Mouse (Mus musculus) frontal cortex, postnatal 25 days (tissue): ENCODE measurements around the gene Palld.

Experiments
- DNase-seq, 2 experiments: peaks; one replicate each; pipeline ENCODE4 v3.0.0; 2022; ENCODE audit warnings: low spot score in 2 of 2

Palld gene

DNA sequence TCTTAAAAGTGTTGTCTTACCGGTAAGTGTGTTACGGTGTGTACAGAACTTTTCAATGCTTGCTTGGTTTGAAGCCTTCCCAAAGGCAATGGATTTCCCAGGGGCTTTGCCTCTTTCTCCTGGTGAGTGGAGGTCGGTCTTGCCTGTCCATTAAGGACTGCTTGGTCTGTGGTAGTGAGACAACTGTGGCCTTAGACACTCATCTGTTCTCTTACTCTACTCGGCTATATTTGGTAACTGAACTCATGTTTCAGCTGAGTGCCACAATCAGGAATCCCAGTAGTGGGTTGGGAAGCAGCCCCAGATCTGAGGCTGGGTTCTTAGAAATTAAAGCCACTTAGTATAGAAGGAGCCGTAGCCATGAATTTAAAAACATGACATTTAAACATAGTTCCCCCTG lies at the start of gene Palld:
Palld (minus strand) TSS at position 170 of the 400 bp plus-strand sequence.
- DNase-seq, result no peak

- no peak for DNase-seq
Observed at GRCm38 (mm10) chr8:61937576-61937975, 35.1 kb upstream of the Palld start.

GRCm38 (mm10) chr8:61933243-61933642 lies 30.8 kb upstream of the Palld start:
- DNase-seq, result no peak

DNA sequence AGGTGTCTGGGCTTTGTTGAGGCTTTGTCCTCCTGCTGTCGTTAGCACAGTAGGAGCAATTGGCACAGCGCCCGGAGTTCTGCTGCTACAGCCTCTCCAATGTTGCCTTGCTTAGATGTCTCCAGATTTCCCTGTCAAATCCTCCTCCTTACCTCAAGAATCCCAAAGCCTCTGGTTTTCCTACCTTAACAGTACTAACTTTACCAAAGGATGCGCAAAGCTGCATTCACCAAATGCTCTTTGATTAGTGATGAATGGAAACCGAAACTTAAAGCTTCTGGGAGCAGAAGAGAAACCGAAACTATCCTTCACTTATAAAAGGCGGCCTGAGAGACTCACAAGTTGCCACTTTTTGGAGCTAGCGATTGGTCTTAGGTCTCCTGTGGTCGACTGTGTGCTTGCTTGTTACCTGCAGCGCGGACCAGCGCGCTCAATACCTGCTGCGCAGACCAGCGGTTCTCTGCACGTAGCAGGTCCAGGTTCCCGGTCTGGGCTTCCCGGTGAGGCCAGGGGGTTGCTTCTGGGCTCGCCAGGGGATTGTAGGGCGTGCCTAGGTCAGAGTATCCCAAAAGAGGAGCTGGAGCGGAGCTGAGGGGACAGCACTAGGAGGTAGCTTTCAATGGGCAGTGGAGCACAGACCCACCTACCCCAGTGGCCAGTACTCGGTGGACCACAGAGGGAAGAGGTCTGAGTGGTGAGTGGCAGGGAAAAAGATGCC lies 25.4 kb upstream of the Palld start, which contains the start of gene Ddx60:
Ddx60 (plus strand) TSS at position 311 of the 718 bp plus-strand sequence.
- DNase-seq, result peak; percentile 36 to 40

DNA sequence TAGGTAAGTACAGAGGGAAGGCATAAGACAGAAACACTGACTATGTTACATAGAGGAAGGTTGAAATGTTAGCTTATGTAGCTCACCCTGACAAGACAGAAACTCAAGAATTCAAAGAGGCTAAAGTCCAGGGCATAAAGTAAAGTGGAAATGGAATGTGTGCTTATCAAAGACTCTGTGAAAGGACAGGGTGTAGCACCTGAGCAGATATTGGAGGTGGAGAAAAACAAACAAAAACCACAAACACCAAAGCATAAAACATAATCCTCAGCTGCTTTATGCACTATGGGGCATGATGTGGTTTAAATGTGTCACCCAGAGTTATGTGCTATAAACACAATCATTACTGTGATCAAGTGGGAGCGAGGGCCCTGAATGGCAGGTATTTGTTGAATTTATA lies 22.0 kb upstream of the Palld start:
- no peak for DNase-seq

DNA sequence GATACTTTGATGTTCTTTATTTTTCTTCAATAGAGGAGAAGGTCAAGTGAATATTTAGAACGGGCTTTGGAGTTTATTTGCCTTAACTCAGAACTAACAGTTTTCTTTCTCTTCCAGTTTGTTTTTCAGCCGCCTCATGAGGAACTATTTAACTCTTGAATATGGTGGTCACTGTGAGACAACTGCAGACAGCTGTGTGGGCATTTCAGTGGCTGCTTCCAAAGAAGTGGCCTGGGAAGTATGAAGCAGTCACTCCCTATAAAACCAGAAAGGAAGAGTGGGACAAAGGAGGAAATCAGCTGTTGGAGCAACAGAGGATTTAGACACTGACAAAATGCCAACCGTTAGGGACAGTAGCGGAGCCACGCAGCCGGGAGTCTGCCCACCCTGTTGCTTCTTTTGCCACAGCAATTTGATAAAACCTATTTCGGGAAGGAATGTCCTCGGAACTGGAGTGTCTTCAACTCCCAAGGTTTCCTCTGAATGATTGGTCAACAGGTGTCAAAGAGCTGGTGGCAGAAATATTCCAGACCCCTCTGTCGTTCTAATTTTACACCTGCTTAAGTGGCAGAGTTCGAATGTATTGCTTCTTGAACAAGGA lies 19.1 kb upstream of the Palld start:
- DNase-seq, result no peak

GRCm38 (mm10) chr8:61920389-61920788 lies 17.9 kb upstream of the Palld start:
- DNase-seq, result no peak

DNA sequence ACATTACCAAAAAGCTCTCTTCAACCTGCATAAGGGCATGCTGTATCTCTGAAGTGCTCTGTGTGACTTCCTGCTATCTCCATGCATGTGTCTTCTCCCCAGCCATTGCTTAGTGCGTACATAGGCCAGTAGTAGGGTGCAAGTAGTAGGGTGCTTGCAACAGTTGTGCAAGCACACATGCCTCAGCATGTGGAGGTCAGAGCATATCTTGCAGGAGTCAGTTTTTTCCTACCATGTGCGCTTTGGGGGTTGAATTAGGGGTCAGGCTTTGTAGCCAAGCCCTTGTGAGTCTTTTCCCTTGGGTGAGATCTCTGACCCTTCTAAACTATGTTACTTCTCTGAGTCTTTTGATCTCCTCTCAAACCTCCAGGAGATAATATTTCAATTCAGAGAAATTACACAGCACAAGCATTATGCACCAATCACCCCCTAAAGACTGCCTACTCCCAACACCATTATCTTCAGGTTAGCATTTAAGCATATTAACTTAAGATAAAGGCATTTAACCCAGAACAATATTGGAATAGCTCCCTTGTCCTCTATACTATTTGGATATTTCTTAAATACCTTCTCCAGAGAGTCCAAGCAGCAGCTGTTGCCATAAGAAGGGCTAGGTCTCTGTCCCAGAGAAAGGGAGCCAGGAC lies 16.8 kb upstream of the Palld start:
- DNase-seq, result no peak

DNA sequence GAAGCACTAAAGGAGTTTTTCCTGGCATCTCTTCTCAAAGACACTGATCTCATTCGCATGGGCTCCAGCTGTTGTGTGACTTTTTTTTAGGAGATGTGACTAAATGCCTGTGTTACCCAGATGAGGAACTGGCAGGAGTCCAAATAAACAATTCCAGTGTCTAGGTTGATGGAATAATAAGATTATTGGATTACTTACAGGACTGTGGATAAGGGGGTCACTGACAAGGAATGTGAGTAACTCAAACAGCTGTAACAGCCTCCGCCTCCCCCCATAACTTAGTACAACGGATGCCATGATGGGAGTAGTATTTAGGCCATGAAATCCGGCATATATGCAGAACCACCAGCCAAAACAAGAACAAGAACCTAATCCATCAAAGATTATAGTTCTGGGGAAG lies 14.8 kb upstream of the Palld start:
- DNase-seq, result no peak

DNA sequence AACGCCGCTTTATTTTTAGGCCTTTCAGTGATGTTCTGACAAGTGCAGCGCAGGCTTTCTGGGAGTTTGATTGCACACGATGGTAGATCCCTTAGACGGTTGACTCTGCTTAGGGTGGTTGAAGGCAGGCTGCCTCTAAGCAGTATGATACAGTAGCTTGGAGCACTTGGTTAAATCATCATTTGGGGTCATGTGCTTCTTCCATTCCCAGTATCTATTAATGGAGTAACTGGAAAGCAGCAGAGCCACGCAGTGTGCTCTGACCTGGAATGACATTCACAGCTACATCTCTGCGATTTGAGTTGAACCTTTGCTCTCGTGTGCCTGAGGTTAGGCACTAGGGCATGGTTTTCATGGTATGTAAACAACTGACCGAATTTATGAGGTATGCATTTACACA lies 11.5 kb upstream of the Palld start:
- no peak for DNase-seq

DNA sequence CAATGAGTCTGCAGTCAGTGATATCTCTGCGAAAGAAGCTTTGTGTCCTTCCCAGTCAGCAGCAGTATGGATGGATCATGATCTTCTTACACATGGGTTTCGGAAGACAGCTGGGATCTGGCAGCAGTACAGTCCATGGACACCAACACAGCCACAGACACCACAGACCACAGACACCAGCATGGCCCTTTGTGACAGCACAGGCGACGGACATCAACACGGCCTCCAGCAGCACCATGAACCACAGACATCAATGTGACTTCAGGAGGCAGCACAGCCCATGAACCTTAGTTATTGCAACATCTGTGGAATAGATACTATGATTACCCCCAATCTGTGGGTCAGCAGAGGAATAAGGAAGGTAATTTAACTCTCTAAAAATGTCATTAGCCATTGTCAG lies 10.3 kb upstream of the Palld start:
- DNase-seq, result no peak

- DNase-seq, result no peak
Observed at GRCm38 (mm10) chr8:61909313-61909712, 6.8 kb upstream of the Palld start.

DNA sequence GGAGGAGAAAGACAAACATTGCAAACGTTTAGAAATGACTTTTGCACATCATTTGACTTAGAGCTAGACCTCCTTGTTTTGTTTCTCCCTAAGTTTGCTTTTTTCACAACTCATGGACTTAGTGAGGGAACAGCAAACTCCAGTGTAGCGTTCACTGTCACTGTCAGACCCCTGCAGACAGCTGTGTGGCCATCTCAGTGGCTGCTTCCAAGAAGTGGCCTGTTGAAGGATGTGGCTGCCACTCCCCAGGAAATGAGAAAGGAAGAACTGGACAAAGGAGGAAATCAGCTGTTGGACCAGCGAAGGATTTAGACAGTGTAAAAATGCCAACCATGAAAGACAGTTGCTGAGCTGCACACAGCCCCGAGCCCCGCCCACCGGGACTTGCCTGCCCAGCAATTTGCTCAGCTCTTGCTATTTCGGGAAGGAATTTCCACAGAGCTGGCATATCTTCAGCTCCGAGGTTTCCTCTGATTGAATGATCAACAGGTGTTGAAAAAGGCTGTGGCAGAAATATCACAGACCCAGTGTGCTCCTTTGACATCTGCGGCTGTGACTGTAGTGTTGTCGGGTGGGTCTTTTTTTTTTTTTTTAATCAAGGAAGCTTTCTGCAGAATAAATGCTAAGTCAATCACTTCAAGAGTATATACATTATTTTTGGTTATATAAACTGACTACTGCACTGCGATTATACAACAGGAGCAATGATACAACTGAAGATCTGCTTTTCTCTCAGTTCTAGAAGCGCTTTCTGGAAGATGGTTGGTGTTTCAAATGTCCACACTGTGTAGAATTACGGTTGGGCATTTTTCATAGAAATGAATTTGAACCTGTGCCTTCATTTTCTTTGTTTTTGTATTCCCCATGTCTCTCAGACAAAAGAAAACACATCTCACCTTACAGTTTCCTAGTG lies 6.1 kb upstream of the Palld start:
- DNase-seq, result no peak

DNA sequence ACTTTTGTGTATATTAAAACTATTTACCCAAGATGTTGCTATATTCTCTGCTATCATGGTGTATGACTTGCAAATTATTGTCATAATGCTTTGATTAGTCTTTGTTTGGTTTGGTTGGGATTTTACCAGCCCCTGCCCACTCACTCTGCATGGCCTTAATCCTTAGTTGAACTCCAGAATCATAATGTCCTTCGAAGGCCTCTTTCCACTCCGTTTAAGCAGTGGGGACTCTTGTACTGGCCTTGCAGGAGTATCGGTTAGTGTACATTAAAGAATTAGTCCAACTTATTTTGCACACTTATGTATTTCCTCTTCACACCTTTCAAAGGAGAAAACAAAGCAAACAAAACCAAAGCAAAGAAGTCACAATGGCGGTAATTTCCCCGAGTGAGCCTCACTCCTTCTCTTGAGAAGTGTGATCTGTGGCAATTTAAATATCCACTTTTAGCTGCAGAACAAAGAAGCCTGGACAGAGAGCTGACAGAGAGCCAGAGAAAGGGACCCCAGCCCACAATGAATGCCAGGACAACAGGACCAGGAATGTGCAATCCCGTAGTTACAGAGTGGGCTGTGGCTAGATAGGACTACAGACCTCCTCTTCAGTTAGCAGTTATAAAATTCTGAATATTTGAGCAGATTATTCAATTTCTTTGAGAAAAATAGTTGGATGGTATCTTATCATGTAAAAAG lies 1.3 kb downstream of the Palld start:
- DNase-seq, result no peak

- DNase-seq, result no peak
Observed at GRCm38 (mm10) chr8:61897402-61897801, 5.1 kb downstream of the Palld start.

- no peak for DNase-seq
Observed at GRCm38 (mm10) chr8:61896742-61897141, 5.7 kb downstream of the Palld start.

DNA sequence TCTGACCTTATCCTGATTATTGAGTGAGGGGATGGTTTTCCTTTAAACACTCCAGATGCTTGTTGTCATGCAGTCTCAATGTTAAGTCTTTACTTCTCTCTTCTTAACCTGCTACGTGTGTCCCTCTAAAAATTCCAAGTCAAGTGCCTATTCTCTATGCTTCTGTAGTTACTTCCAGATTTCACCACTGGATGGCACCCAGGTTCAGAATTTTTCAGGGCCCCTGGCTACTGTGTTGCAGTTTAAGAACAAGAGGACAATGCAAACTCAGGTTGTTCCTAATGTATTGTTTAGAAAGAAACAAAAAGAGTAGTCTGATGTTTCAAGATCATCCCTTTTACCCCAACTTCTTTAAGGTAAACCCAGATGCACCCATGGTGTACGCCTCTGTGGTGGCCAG lies 8.4 kb downstream of the Palld start:
- DNase-seq, result peak; percentile 19 to 46

- DNase-seq, result no peak
Observed at GRCm38 (mm10) chr8:61877607-61878006, 24.9 kb downstream of the Palld start.

DNA sequence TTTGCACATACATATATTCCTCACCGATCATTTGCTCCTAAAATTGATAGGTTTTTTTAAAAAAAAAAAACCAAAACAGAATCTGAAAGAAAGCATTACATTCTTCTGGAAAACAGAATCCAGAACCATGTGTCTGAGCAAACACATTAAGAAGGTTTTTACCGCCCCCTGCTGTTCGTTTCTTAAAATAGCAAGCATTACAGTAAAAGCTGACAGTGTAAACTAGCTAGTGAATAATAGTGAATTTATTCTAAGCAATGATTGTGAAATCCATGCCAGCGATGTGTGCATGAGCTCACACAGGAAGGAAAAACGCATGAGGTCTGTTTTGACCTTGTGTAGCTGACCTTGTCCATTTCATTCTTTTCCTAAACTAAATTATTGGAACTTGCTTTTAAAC lies 27.2 kb downstream of the Palld start:
- DNase-seq, result peak in 1 of 2 experiments; percentile 40

GRCm38 (mm10) chr8:61873994-61874393 lies 28.5 kb downstream of the Palld start:
- no peak for DNase-seq

DNA sequence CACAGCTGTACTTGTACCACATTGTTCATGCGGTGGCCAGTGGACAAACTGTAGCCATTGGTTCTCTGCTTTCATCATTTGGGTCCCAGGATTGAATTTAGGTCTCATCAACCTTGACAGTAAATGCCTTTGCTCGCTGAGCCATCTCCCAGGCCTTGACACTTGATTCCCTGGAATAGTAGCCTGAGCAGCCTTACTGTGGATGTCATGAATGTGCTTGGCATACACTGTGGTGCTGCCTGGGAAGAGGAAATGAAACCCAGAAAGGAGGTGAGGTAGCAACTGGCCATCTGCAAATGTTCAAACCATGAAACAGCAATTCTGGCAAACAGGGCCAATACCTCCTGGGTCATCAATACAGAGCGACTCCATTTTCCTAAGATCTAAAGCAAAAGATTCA lies 34.0 kb downstream of the Palld start:
- no peak for DNase-seq
